Mouse (Mus musculus) liver, embryonic 14.5 days (tissue): ENCODE results near the gene Srp9.

Experiments used
- CTCF ChIP-seq: IDR thresholded peaks from 2 replicates; pipeline ENCODE4 v1.5.1; 2016; ENCODE audit warnings: antibody characterized with exemption, low read depth, control low read depth
- EP300 ChIP-seq: IDR thresholded peaks from 2 replicates; pipeline ENCODE4 v1.6.1; 2016; ENCODE audit warnings: antibody characterized with exemption, low read depth

DNA sequence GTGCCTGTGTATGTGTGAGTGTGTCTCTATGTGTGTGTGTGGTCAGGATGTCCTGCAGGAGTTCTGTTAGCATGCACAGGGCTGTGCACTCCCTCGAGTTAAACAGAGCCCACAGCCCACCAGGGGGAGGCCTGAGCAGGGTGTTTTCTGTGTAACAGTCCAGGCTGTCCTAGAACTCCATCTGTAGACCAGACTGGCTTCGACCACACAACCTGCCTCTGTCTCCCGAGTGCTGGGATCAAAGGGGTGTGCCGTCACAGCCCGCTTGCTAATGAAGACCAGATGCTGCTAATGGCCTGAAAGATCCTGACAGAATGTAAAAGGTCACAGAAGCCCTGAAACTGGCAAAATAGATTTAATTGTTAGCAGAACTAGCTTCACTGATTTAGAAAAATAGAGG lies 21.0 kb downstream of the Srp9 start:
- no peak for TF ChIP-seq CTCF
- TF ChIP-seq EP300: no peak
